Mouse (Mus musculus) heart, embryonic 11.5 days (tissue): ENCODE measurements around the gene Mindy4b-ps. TPM values are rescaled to one million over a fixed set of nuclear protein-coding genes. Genes with fewer than 3 reads are reported as not detected.

Experiments used
- ATAC-seq: fragments of 200-750 bp; cut with Nextera tagmentation; replicated peaks from 2 replicates; pipeline ENCODE4 v1.8.0; 2017; ENCODE audit warnings: moderate library complexity; ENCODE audit not compliant: insufficient number of reproducible peaks, low FRiP score, low TSS enrichment
- H3K27ac ChIP-seq: fragments of 300-500 bp; sonication (generic); 2 replicates; pipeline ENCODE4 v1.5.1; 2014; ENCODE audit warnings: mild to moderate bottlenecking, low read depth, low read length
- H3K27me3 ChIP-seq: fragments of 300-500 bp; sonication (generic); 2 replicates; pipeline ENCODE4 v1.6.1; 2014; ENCODE audit warnings: mild to moderate bottlenecking, low read length, mixed read lengths; ENCODE audit not compliant: control insufficient read depth, insufficient read depth
- H3K36me3 ChIP-seq: fragments of 300-500 bp; sonication (generic); 2 replicates; pipeline ENCODE4 v1.6.1; 2014; ENCODE audit warnings: mild to moderate bottlenecking, low read length, moderate library complexity, mixed read lengths; ENCODE audit not compliant: control insufficient read depth, insufficient read depth
- H3K4me1 ChIP-seq: fragments of 300-500 bp; sonication (generic); 2 replicates; pipeline ENCODE4 v1.6.1; 2014; ENCODE audit warnings: low read length; ENCODE audit not compliant: control insufficient read depth, insufficient read depth
- H3K4me2 ChIP-seq: fragments of 300-500 bp; sonication (generic); 2 replicates; pipeline ENCODE4 v1.6.1; 2014; ENCODE audit warnings: mild to moderate bottlenecking, moderate library complexity
- H3K4me3 ChIP-seq: fragments of 300-500 bp; sonication (generic); 2 replicates; pipeline ENCODE4 v1.5.1; 2014; ENCODE audit warnings: low read depth, low read length
- H3K9ac ChIP-seq: fragments of 300-500 bp; sonication (generic); 2 replicates; pipeline ENCODE4 v1.6.1; 2014; ENCODE audit warnings: mild to moderate bottlenecking, low read depth, low read length, moderate library complexity
- H3K9me3 ChIP-seq: fragments of 300-500 bp; sonication (generic); replicated peaks from 2 replicates; pipeline ENCODE4 v1.6.1; 2016; ENCODE audit warnings: low read length; ENCODE audit not compliant: control insufficient read depth
- WGBS: fragments of 180-500 bp; shearing (Covaris S2); extraction: QIAGEN DNeasy Blood & Tissue Kit; methylation state at CpG from one replicate; pipeline ENCODE4 v1.1.7; 2014; ENCODE audit not compliant: insufficient replicate concordance; 5-methylcytosine and 5-hydroxymethylcytosine counted together
- polyA plus RNA-seq: library from polyadenylated mRNA; unstranded; fragments of >200 nt; fragmentation: Nextera tagmentation; extraction: Ambion mirVana; gene quantifications from 2 replicates; pipeline ENCODE4 v1.2.1, GENCODE M21; 2014

The Mindy4b-ps gene
- polyA plus RNA-seq, 1 experiment from 2014 or later = not detected

- ATAC-seq = no peak
- WGBS = 72% methylated on average over 4 of the region's 4 CpGs
- no peak overlapping the region for H3K4me2 ChIP-seq
Observed at GRCm38 (mm10) chr3:58798676-58799075, 23.4 kb downstream of the Mindy4b-ps start.

GRCm38 (mm10) chr3:58798245-58798644, 23.9 kb downstream of the Mindy4b-ps start:
- H3K27me3 ChIP-seq = no peaks in the 10 kb centered on the region
- H3K27ac ChIP-seq = no peak overlapping the region
- H3K9me3 ChIP-seq = no peaks in the 10 kb centered on the region
- no peaks in the 10 kb centered on the region for H3K36me3 ChIP-seq
- H3K4me1 ChIP-seq = no peaks in the 10 kb centered on the region
- no peak overlapping the region for H3K4me3 ChIP-seq
- no peak overlapping the region for H3K4me2 ChIP-seq
- ATAC-seq = no peak
- H3K9ac ChIP-seq = no peak overlapping the region
- WGBS = 81% methylated on average over 8 of the region's 8 CpGs

More at GRCm38 (mm10) chr3:58798676-58799075, 23.4 kb downstream of the Mindy4b-ps start:
- Histone ChIP-seq H3K27ac (no peak overlapping the region), H3K4me3 (no peak overlapping the region), H3K36me3 (no peaks in the 10 kb centered on the region), H3K4me1 (no peaks in the 10 kb centered on the region), H3K9ac (no peak overlapping the region), H3K9me3 (no peaks in the 10 kb centered on the region), H3K27me3 (no peaks in the 10 kb centered on the region)

- Histone ChIP-seq H3K4me1 (no peaks in the 10 kb centered on the region), H3K27me3 (no peaks in the 10 kb centered on the region), H3K27ac (no peak overlapping the region), H3K4me3 (no peak overlapping the region), H3K9ac (no peak overlapping the region), H3K9me3 (no peaks in the 10 kb centered on the region), H3K36me3 (no peaks in the 10 kb centered on the region), H3K4me2 (no peak overlapping the region)
- 79% methylated on average over 7 of the region's 7 CpGs for WGBS
- ATAC-seq = no peak
Observed at GRCm38 (mm10) chr3:58789473-58789872, 32.6 kb downstream of the Mindy4b-ps start.

- Histone ChIP-seq H3K4me1 (no peaks in the 10 kb centered on the region), H3K9ac (no peak overlapping the region), H3K4me3 (no peak overlapping the region), H3K27ac (no peak overlapping the region), H3K36me3 (no peaks in the 10 kb centered on the region), H3K27me3 (no peaks in the 10 kb centered on the region), H3K4me2 (no peak overlapping the region), H3K9me3 (no peaks in the 10 kb centered on the region)
- ATAC-seq = no peak
- WGBS = 52% methylated on average over 5 of the region's 5 CpGs
Observed at GRCm38 (mm10) chr3:58789033-58789432, 33.1 kb downstream of the Mindy4b-ps start.

GRCm38 (mm10) chr3:58786470-58786869, 35.6 kb downstream of the Mindy4b-ps start:
- Histone ChIP-seq H3K4me3 (no peak overlapping the region), H3K27me3 (no peaks in the 10 kb centered on the region), H3K9ac (no peak overlapping the region), H3K4me2 (no peak overlapping the region), H3K27ac (no peak overlapping the region), H3K4me1 (no peaks in the 10 kb centered on the region), H3K9me3 (no peaks in the 10 kb centered on the region), H3K36me3 (no peaks in the 10 kb centered on the region)
- 63% methylated on average over 4 of the region's 4 CpGs for WGBS
- ATAC-seq = no peak

- 12% methylated on average over 10 of the region's 10 CpGs for WGBS
- H3K4me1 ChIP-seq = no peaks in the 10 kb centered on the region
- H3K4me2 ChIP-seq = no peak overlapping the region
- H3K27ac ChIP-seq = no peak overlapping the region
- H3K27me3 ChIP-seq = no peaks in the 10 kb centered on the region
- ATAC-seq = no peak
- no peak overlapping the region for H3K9ac ChIP-seq
- H3K9me3 ChIP-seq = no peaks in the 10 kb centered on the region
- no peak overlapping the region for H3K4me3 ChIP-seq
- H3K36me3 ChIP-seq = no peaks in the 10 kb centered on the region
Observed at GRCm38 (mm10) chr3:58785863-58786262, 36.2 kb downstream of the Mindy4b-ps start.

DNA sequence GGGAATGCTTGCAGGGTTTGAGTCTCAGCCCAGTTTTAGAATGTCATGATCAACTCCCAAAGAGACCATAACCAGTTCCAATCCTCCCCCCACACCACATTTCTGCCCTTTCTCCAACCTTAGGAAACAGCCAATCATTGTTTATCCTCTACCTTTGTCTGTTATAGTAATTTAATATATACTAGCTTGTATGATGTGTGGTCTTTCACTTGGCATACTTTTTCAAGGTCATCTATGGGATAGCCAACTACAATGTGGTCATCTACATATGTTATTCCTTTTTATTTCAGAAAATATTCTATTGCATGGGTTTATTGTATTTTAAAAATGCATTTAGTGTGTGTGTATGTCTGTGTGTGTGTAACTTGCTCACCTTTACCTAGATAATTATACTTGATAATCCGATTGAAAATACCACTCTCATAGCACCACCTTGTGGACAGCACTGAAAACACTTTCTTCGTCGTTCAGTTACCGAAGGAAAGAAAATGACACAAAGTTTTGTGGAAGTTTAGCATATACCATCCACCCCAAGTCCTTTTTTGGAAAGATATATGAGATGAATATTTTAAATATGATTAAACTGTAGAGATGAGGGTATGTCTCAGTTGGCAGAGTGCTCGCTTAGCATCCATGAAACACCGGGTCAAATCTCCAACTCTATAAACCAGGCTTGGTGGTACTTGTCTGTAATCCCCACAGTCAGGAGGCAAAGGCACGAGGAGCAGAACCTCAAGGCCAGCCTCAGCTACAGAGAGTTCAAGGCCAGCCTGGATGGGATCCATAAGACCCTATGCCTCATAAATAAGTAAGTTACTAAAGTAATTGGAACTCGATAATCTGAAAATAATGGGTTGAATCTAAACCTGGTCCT, 37.7 kb downstream of the Mindy4b-ps start:
- no peaks in the 10 kb centered on the region for H3K4me1 ChIP-seq
- H3K27me3 ChIP-seq = no peaks in the 10 kb centered on the region
- H3K9me3 ChIP-seq = no peaks in the 10 kb centered on the region
- H3K27ac ChIP-seq = no peak overlapping the region
- H3K36me3 ChIP-seq = no peaks in the 10 kb centered on the region
- H3K4me3 ChIP-seq = no peak overlapping the region
- no peak overlapping the region for H3K9ac ChIP-seq
- H3K4me2 ChIP-seq = no peak overlapping the region
- WGBS = 30% methylated on average over 8 of the region's 8 CpGs
- no peak for ATAC-seq

GRCm38 (mm10) chr3:58783602-58784218, 38.4 kb downstream of the Mindy4b-ps start:
- no peak for ATAC-seq
- no peak overlapping the region for H3K27ac ChIP-seq
- no peak overlapping the region for H3K9ac ChIP-seq
- no peaks in the 10 kb centered on the region for H3K27me3 ChIP-seq
- no peaks in the 10 kb centered on the region for H3K4me1 ChIP-seq
- 50% methylated on average over 8 of the region's 8 CpGs for WGBS
- no peak overlapping the region for H3K4me2 ChIP-seq
- H3K9me3 ChIP-seq = no peaks in the 10 kb centered on the region
- no peaks in the 10 kb centered on the region for H3K36me3 ChIP-seq
- H3K4me3 ChIP-seq = no peak overlapping the region
